Mouse (Mus musculus): ENCODE measurements at regions not wholly inside any gene's neighbourhood (a gene's known extent, or its start where the extent isn't known, plus 50 kb on each side); places are given as distances from the start of the nearest gene placed in this dataset.

- peak; percentile 2 to 4 for DNase-seq (ENCODE audit: low spot score in 2 of 2)
Observed at GRCm38 (mm10) chr19:51482168-51482907, 781.8 kb upstream of the Ins1 start.
